Mouse (Mus musculus) midbrain, postnatal 0 days (tissue): ENCODE measurements around the gene Hmbs. TPM values are rescaled to one million over a fixed set of nuclear protein-coding genes. Genes with fewer than 3 reads are reported as not detected.
"Not testable (repeated sequence)": the region's sequence is repeated elsewhere in the genome, so short reads cannot be mapped to it uniquely, and the experiment has no call there.

ENCODE experiments used
- ATAC-seq: fragments of 200-750 bp; cut with Nextera tagmentation; 2 replicates; pipeline ENCODE4 v1.8.0; 2017; ENCODE audit warnings: moderate number of reproducible peaks, mild to moderate bottlenecking, moderate TSS enrichment, moderate library complexity; ENCODE audit not compliant: low FRiP score
- DNase-seq: peaks from one replicate; pipeline ENCODE4 v3.0.0-alpha.2; 2015; ENCODE audit warnings: low spot score
- H3K27ac ChIP-seq: fragments of 300-500 bp; sonication (generic); 2 replicates; pipeline ENCODE4 v1.5.1; 2014; ENCODE audit warnings: low read depth, mild to moderate bottlenecking, low read length, mixed read lengths
- H3K27me3 ChIP-seq: fragments of 300-500 bp; sonication (generic); 2 replicates; pipeline ENCODE4 v1.6.1; 2014; ENCODE audit warnings: low read length, control low read depth, mixed read lengths; ENCODE audit not compliant: insufficient read depth
- H3K36me3 ChIP-seq: fragments of 300-500 bp; sonication (generic); 2 replicates; pipeline ENCODE4 v1.6.1; 2014; ENCODE audit warnings: low read length, control low read depth, mixed read lengths; ENCODE audit not compliant: insufficient read depth
- H3K4me1 ChIP-seq: fragments of 300-500 bp; sonication (generic); 2 replicates; pipeline ENCODE4 v1.6.1; 2014; ENCODE audit warnings: mild to moderate bottlenecking, control low read depth, antibody characterized with exemption, low read length, mixed read lengths; ENCODE audit not compliant: insufficient read depth
- H3K4me2 ChIP-seq: fragments of 300-500 bp; sonication (generic); 2 replicates; pipeline ENCODE4 v1.6.1; 2014; ENCODE audit warnings: low read depth, mild to moderate bottlenecking, low read length, mixed read lengths; ENCODE audit not compliant: poor library complexity, severe bottlenecking
- H3K4me3 ChIP-seq: fragments of 300-500 bp; sonication (generic); 2 replicates; pipeline ENCODE4 v1.5.1; 2014; ENCODE audit warnings: low read depth, mild to moderate bottlenecking, low read length, moderate library complexity
- H3K9ac ChIP-seq: fragments of 300-500 bp; sonication (generic); replicated peaks from 2 replicates; pipeline ENCODE4 v1.6.1; 2014; ENCODE audit warnings: mild to moderate bottlenecking, low read length, moderate library complexity, mixed read lengths; ENCODE audit not compliant: poor library complexity, severe bottlenecking
- H3K9me3 ChIP-seq: fragments of 300-500 bp; sonication (generic); 2 replicates; pipeline ENCODE4 v1.6.1; 2016; ENCODE audit warnings: low read length, control low read depth
- CTCF ChIP-seq: IDR thresholded peaks from 2 replicates; pipeline ENCODE4 v1.5.1; 2016; ENCODE audit warnings: antibody characterized with exemption, mild to moderate bottlenecking
- WGBS: fragments of 180-500 bp; shearing (Covaris S2); extraction: QIAGEN DNeasy Blood & Tissue Kit; methylation state at CpG from one replicate; pipeline ENCODE4 v1.1.7; 2014; 5-methylcytosine and 5-hydroxymethylcytosine counted together
- polyA plus RNA-seq: library from polyadenylated mRNA; unstranded; fragments of >200 nt; fragmentation: Nextera tagmentation; extraction: Ambion mirVana; gene quantifications from 2 replicates; pipeline ENCODE4 v1.2.1, GENCODE M21; 2015
- total RNA-seq: library from RNA; depleted of rRNA; stranded (reverse); fragments of >200 nt; gene quantifications from 2 replicates; pipeline ENCODE4 v1.2.3, GENCODE M21; 2014

The Hmbs gene
- total and polyA plus RNA-seq, 2 experiments from 2014 or later, result 30.1 to 55.5 TPM

GRCm38 (mm10) chr9:44311136-44312134 lies 32.6 kb downstream of the Hmbs start:
- no peak overlapping the region for H3K4me2 ChIP-seq
- 13% methylated on average over 27 of the region's 27 CpGs for WGBS
- DNase-seq (no peak), ATAC-seq (no peak)
- no peaks in the 10 kb centered on the region for H3K4me1 ChIP-seq
- no peak overlapping the region for H3K4me3 ChIP-seq
- no peaks in the 10 kb centered on the region for H3K27me3 ChIP-seq
- no peaks in the 10 kb centered on the region for H3K9me3 ChIP-seq
- no peak overlapping the region for H3K9ac ChIP-seq
- H3K27ac ChIP-seq, result no peak overlapping the region
- peaks cover 44% of the 10 kb centered on the region for H3K36me3 ChIP-seq
- 0 out of 2 replicates have a peak, but pooled peaks have one; percentile 7 for TF ChIP-seq CTCF

GRCm38 (mm10) chr9:44310750-44311135 lies 33.3 kb downstream of the Hmbs start:
- Histone ChIP-seq H3K4me2 (no peak overlapping the region), H3K27ac (no peak overlapping the region)
- WGBS, result 28% methylated on average over 10 of the region's 10 CpGs

GRCm38 (mm10) chr9:44309756-44310155 lies 34.3 kb downstream of the Hmbs start:
- Histone ChIP-seq H3K4me2 (no peak overlapping the region), H3K27me3 (no peaks in the 10 kb centered on the region)
- ATAC-seq, result no peak

More at GRCm38 (mm10) chr9:44310750-44311135, 33.3 kb downstream of the Hmbs start:
- ATAC-seq (no peak), DNase-seq (no peak)
- TF ChIP-seq CTCF, result no peak
- Histone ChIP-seq H3K9ac (no peak overlapping the region), H3K9me3 (no peaks in the 10 kb centered on the region), H3K36me3 (peaks cover 37% of the 10 kb centered on the region), H3K27me3 (no peaks in the 10 kb centered on the region), H3K4me3 (no peak overlapping the region), H3K4me1 (no peaks in the 10 kb centered on the region)

GRCm38 (mm10) chr9:44307248-44307647 lies 36.8 kb downstream of the Hmbs start:
- peaks cover 22% of the 10 kb centered on the region for H3K36me3 ChIP-seq
- no peaks in the 10 kb centered on the region for H3K27me3 ChIP-seq
- WGBS, result 90% methylated on average over 2 of the region's 2 CpGs
- ATAC-seq (no peak), DNase-seq (no peak)
- no peak overlapping the region for H3K4me3 ChIP-seq
- no peaks in the 10 kb centered on the region for H3K9me3 ChIP-seq
- H3K27ac ChIP-seq, result no peak overlapping the region
- no peak for TF ChIP-seq CTCF
- H3K4me1 ChIP-seq, result no peaks in the 10 kb centered on the region
- H3K4me2 ChIP-seq, result no peak overlapping the region
- no peak overlapping the region for H3K9ac ChIP-seq

More at GRCm38 (mm10) chr9:44309756-44310155, 34.3 kb downstream of the Hmbs start:
- Histone ChIP-seq H3K9ac (no peak overlapping the region), H3K4me3 (no peak overlapping the region), H3K4me1 (no peaks in the 10 kb centered on the region), H3K36me3 (peaks cover 28% of the 10 kb centered on the region), H3K27ac (no peak overlapping the region), H3K9me3 (no peaks in the 10 kb centered on the region)
- no peak for DNase-seq
- no peak for TF ChIP-seq CTCF
- 57% methylated on average over 3 of the region's 3 CpGs for WGBS

- TF ChIP-seq CTCF, result no peak
- DNase-seq (no peak), ATAC-seq (no peak)
- peaks cover 24% of the 10 kb centered on the region for H3K36me3 ChIP-seq
- no peaks in the 10 kb centered on the region for H3K27me3 ChIP-seq
- H3K4me3 ChIP-seq, result no peak overlapping the region
- 89% methylated on average over 6 of the region's 6 CpGs for WGBS
- no peak overlapping the region for H3K9ac ChIP-seq
- H3K4me2 ChIP-seq, result no peak overlapping the region
- H3K27ac ChIP-seq, result no peak overlapping the region
- H3K9me3 ChIP-seq, result no peaks in the 10 kb centered on the region
- H3K4me1 ChIP-seq, result no peaks in the 10 kb centered on the region
These were observed 37.5 kb downstream of the Hmbs start for GRCm38 (mm10) chr9:44306532-44306931.

GRCm38 (mm10) chr9:44305466-44306079 lies 38.5 kb downstream of the Hmbs start, which contains the start of gene Hinfp:
Hinfp (minus strand) TSS chr9:44305671.
- no peaks in the 10 kb centered on the region for H3K9me3 ChIP-seq
- peak within 1 kb of the TSS; percentile 76 for H3K4me2 ChIP-seq
- peak within 1 kb of the TSS; percentile 77 for H3K27ac ChIP-seq
- DNase-seq (peak; percentile 100), ATAC-seq (peak; percentile 99)
- H3K4me1 ChIP-seq, result no peaks in the 10 kb centered on the region
- peaks cover 22% of the 10 kb centered on the region for H3K36me3 ChIP-seq
- WGBS, result under 1% methylated on average over 54 of the region's 54 CpGs
- peak within 1 kb of the TSS; percentile 79 for H3K4me3 ChIP-seq
- H3K27me3 ChIP-seq, result no peaks in the 10 kb centered on the region
- H3K9ac ChIP-seq, result peak within 1 kb of the TSS; percentile 83
- peak; percentile 16; the same call in 1 of the 2 replicates for TF ChIP-seq CTCF

GRCm38 (mm10) chr9:44300001-44300400 lies 44.0 kb downstream of the Hmbs start:
- H3K27ac ChIP-seq, ATAC-seq, H3K4me1 ChIP-seq, H3K9ac ChIP-seq, H3K4me3 ChIP-seq, DNase-seq, H3K9me3 ChIP-seq, H3K27me3 ChIP-seq, H3K4me2 ChIP-seq: not testable (repeated sequence)
- WGBS, result 95% methylated on average over 3 of the region's 3 CpGs
- H3K36me3 ChIP-seq, result peaks cover 60% of the 10 kb centered on the region
